Mouse (Mus musculus) hindbrain, postnatal 0 days (tissue): ENCODE measurements around the gene Cacna2d3. TPM values are rescaled to one million over a fixed set of nuclear protein-coding genes. Genes with fewer than 3 reads are reported as not detected.

Experiments
- ATAC-seq: fragments of 200-750 bp; cut with Nextera tagmentation; 2 replicates; pipeline ENCODE4 v1.8.0; 2017; ENCODE audit warnings: mild to moderate bottlenecking, moderate TSS enrichment, moderate library complexity
- DNase-seq: peaks from one replicate; pipeline ENCODE4 v3.0.0-alpha.2; 2015; ENCODE audit warnings: low spot score
- H3K27ac ChIP-seq: fragments of 300-500 bp; sonication (generic); 2 replicates; pipeline ENCODE4 v1.5.1; 2014; ENCODE audit warnings: mild to moderate bottlenecking
- H3K27me3 ChIP-seq: fragments of 300-500 bp; sonication (generic); 2 replicates; pipeline ENCODE4 v1.6.1; 2014; ENCODE audit warnings: low read length, mixed read lengths; ENCODE audit not compliant: insufficient read depth
- H3K36me3 ChIP-seq: fragments of 300-500 bp; sonication (generic); 2 replicates; pipeline ENCODE4 v1.6.1; 2014; ENCODE audit warnings: low read length, mixed read lengths; ENCODE audit not compliant: insufficient read depth
- H3K4me1 ChIP-seq: fragments of 300-500 bp; sonication (generic); 2 replicates; pipeline ENCODE4 v1.6.1; 2014; ENCODE audit warnings: antibody characterized with exemption, low read length, mixed read lengths; ENCODE audit not compliant: insufficient read depth
- H3K4me2 ChIP-seq: fragments of 300-500 bp; sonication (generic); 2 replicates; pipeline ENCODE4 v1.6.1; 2014; ENCODE audit warnings: low read depth, mild to moderate bottlenecking, low read length, moderate library complexity, mixed read lengths
- H3K4me3 ChIP-seq: fragments of 300-500 bp; sonication (generic); 2 replicates; pipeline ENCODE4 v1.5.1; 2014; ENCODE audit warnings: low read length
- H3K9ac ChIP-seq: fragments of 300-500 bp; sonication (generic); replicated peaks from 2 replicates; pipeline ENCODE4 v1.6.1; 2014; ENCODE audit warnings: mild to moderate bottlenecking, low read length, moderate library complexity, mixed read lengths
- H3K9me3 ChIP-seq: fragments of 300-500 bp; sonication (generic); 2 replicates; pipeline ENCODE4 v1.6.1; 2016; ENCODE audit warnings: low read length, mixed read lengths
- CTCF ChIP-seq: IDR thresholded peaks from 2 replicates; pipeline ENCODE4 v1.5.1; 2016; ENCODE audit warnings: antibody characterized with exemption, control low read depth, low read depth
- WGBS: fragments of 180-500 bp; shearing (Covaris S2); extraction: QIAGEN DNeasy Blood & Tissue Kit; methylation state at CpG from one replicate; pipeline ENCODE4 v1.1.7; 2014; 5-methylcytosine and 5-hydroxymethylcytosine counted together
- polyA plus RNA-seq: library from polyadenylated mRNA; unstranded; fragments of >200 nt; fragmentation: Nextera tagmentation; extraction: Ambion mirVana; gene quantifications from 2 replicates; pipeline ENCODE4 v1.2.1, GENCODE M21; 2015
- total RNA-seq: library from RNA; depleted of rRNA; stranded (reverse); fragments of >200 nt; gene quantifications from 2 replicates; pipeline ENCODE4 v1.2.3, GENCODE M21; 2014

The Cacna2d3 gene
- total and polyA plus RNA-seq, 2 experiments from 2014 or later, result 37.6 to 39.0 TPM

GRCm38 (mm10) chr14:29382786-29383185 lies 338.9 kb downstream of the Cacna2d3 start:
- no peak for TF ChIP-seq CTCF
- Histone ChIP-seq H3K27ac (no peak overlapping the region), H3K4me1 (no peaks in the 10 kb centered on the region), H3K9me3 (no peaks in the 10 kb centered on the region), H3K9ac (no peak overlapping the region), H3K4me2 (no peak overlapping the region), H3K27me3 (no peaks in the 10 kb centered on the region), H3K4me3 (no peak overlapping the region), H3K36me3 (no peaks in the 10 kb centered on the region)
- 74% methylated on average over 2 of the region's 2 CpGs for WGBS
- DNase-seq (no peak), ATAC-seq (no peak)

GRCm38 (mm10) chr14:29366911-29367310 lies 354.8 kb downstream of the Cacna2d3 start:
- 67% methylated on average over 5 of the region's 5 CpGs for WGBS
- no peak for DNase-seq
- Histone ChIP-seq H3K9me3 (no peaks in the 10 kb centered on the region), H3K4me2 (no peak overlapping the region), H3K36me3 (no peaks in the 10 kb centered on the region), H3K9ac (no peak overlapping the region), H3K27me3 (no peaks in the 10 kb centered on the region), H3K27ac (no peak overlapping the region), H3K4me3 (no peak overlapping the region), H3K4me1 (no peaks in the 10 kb centered on the region)
- ATAC-seq, result no peak
- no peak for TF ChIP-seq CTCF

GRCm38 (mm10) chr14:29362448-29362847 lies 359.2 kb downstream of the Cacna2d3 start:
- H3K27ac ChIP-seq, result no peak overlapping the region
- TF ChIP-seq CTCF, result no peak
- no peak for ATAC-seq

GRCm38 (mm10) chr14:29350627-29351026 lies 371.0 kb downstream of the Cacna2d3 start:
- no peak for ATAC-seq

More at GRCm38 (mm10) chr14:29362448-29362847, 359.2 kb downstream of the Cacna2d3 start:
- WGBS, result 53% methylated on average over 3 of the region's 3 CpGs
- Histone ChIP-seq H3K27me3 (no peaks in the 10 kb centered on the region), H3K4me3 (no peak overlapping the region), H3K36me3 (no peaks in the 10 kb centered on the region), H3K9ac (no peak overlapping the region), H3K9me3 (no peaks in the 10 kb centered on the region), H3K4me2 (no peak overlapping the region), H3K4me1 (no peaks in the 10 kb centered on the region)
- no peak for DNase-seq

GRCm38 (mm10) chr14:29341581-29341980 lies 380.1 kb downstream of the Cacna2d3 start:
- peak; percentile 29 for TF ChIP-seq CTCF
- DNase-seq (no peak), ATAC-seq (no peak)
- Histone ChIP-seq H3K9ac (no peak overlapping the region), H3K4me3 (no peak overlapping the region), H3K4me1 (no peaks in the 10 kb centered on the region), H3K27me3 (no peaks in the 10 kb centered on the region), H3K36me3 (no peaks in the 10 kb centered on the region), H3K27ac (no peak overlapping the region), H3K9me3 (no peaks in the 10 kb centered on the region), H3K4me2 (no peak overlapping the region)
- WGBS, result 82% methylated on average over 6 of the region's 6 CpGs

More at GRCm38 (mm10) chr14:29350627-29351026, 371.0 kb downstream of the Cacna2d3 start:
- Histone ChIP-seq H3K27ac (no peak overlapping the region), H3K9me3 (no peaks in the 10 kb centered on the region), H3K36me3 (no peaks in the 10 kb centered on the region), H3K27me3 (no peaks in the 10 kb centered on the region), H3K4me1 (no peaks in the 10 kb centered on the region), H3K4me3 (no peak overlapping the region), H3K4me2 (no peak overlapping the region), H3K9ac (no peak overlapping the region)
- TF ChIP-seq CTCF, result no peak
- whole genome bisulfite sequencing, result 59% methylated on average over 4 of the region's 4 CpGs
- peak; percentile 10 for DNase-seq

GRCm38 (mm10) chr14:29340728-29341127 lies 380.9 kb downstream of the Cacna2d3 start:
- no peak overlapping the region for H3K27ac ChIP-seq
- H3K9ac ChIP-seq, result no peak overlapping the region
- DNase-seq, result no peak
- H3K27me3 ChIP-seq, result no peaks in the 10 kb centered on the region
- WGBS, result 34% methylated on average over 5 of the region's 5 CpGs
- no peak overlapping the region for H3K4me2 ChIP-seq
- no peaks in the 10 kb centered on the region for H3K9me3 ChIP-seq
- ATAC-seq, result no peak
- H3K36me3 ChIP-seq, result no peaks in the 10 kb centered on the region
- TF ChIP-seq CTCF, result no peak
- no peak overlapping the region for H3K4me3 ChIP-seq
- H3K4me1 ChIP-seq, result no peaks in the 10 kb centered on the region

GRCm38 (mm10) chr14:29334897-29335296 lies 386.8 kb downstream of the Cacna2d3 start:
- H3K27me3 ChIP-seq, result no peaks in the 10 kb centered on the region
- no peak overlapping the region for H3K4me3 ChIP-seq
- H3K36me3 ChIP-seq, result no peaks in the 10 kb centered on the region
- no peaks in the 10 kb centered on the region for H3K4me1 ChIP-seq
- TF ChIP-seq CTCF, result no peak
- no peaks in the 10 kb centered on the region for H3K9me3 ChIP-seq
- 90% methylated on average over 5 of the region's 5 CpGs for WGBS
- ATAC-seq (no peak), DNase-seq (no peak)
- H3K4me2 ChIP-seq, result no peak overlapping the region
- no peak overlapping the region for H3K9ac ChIP-seq
- no peak overlapping the region for H3K27ac ChIP-seq
